Mouse (Mus musculus) layer of hippocampus, adult 2 months (tissue): Measurements from ENCODE around the gene Olfr281. TPM values are rescaled to one million over a fixed set of nuclear protein-coding genes. Genes with fewer than 3 reads are reported as not detected.

ENCODE experiments used
- DNase-seq, 2 experiments: peaks; one replicate each; pipeline ENCODE4 v3.0.0; 2022; ENCODE audit warnings: low spot score in 2 of 2
- H3K27ac ChIP-seq: fragments of 200-600 bp; 2 replicates; pipeline ENCODE4 v1.8.1; 2022
- H3K4me3 ChIP-seq: fragments of 200-600 bp; 2 replicates; pipeline ENCODE4 v1.8.1; 2022; ENCODE audit warnings: mild to moderate bottlenecking
- CTCF ChIP-seq: fragments of 200-600 bp; conservative IDR thresholded peaks from 2 replicates; pipeline ENCODE4 v1.8.1; 2022; ENCODE audit warnings: antibody characterized with exemption, mild to moderate bottlenecking, moderate library complexity
- total RNA-seq, 2 experiments: library from RNA; stranded (reverse); gene quantifications; 2 replicates each; pipeline ENCODE4 v1.2.3; 2021

Olfr281 gene
- total RNA-seq, 2 experiments from 2014 or later, result not detected

GRCm38 (mm10) chr15:98448521-98448920 is 3.9 kb upstream of the Olfr281 start:
- H3K4me3 ChIP-seq, result no peak overlapping the region
- no peak overlapping the region for H3K27ac ChIP-seq
- DNase-seq, result peak in 1 of 2 experiments; percentile 2
- TF ChIP-seq CTCF, result no peak

- Histone ChIP-seq H3K4me3 (no peak within 1 kb of the TSS), H3K27ac (no peak within 1 kb of the TSS)
- TF ChIP-seq CTCF, result no peak
- no peak for DNase-seq
These were observed 17.2 kb downstream of the Olfr281 start, which contains the start of gene OR5BS1P for GRCm38 (mm10) chr15:98469596-98469995. TSS of gene OR5BS1P (plus strand) at chr15:98469896.

- TF ChIP-seq CTCF, result no peak
- no peak for DNase-seq
- no peak overlapping the region for H3K4me3 ChIP-seq
- no peak overlapping the region for H3K27ac ChIP-seq
These were observed 19.2 kb downstream of the Olfr281 start for GRCm38 (mm10) chr15:98471539-98471938.

GRCm38 (mm10) chr15:98474958-98475357 is 22.6 kb downstream of the Olfr281 start:
- DNase-seq, result no peak
- TF ChIP-seq CTCF, result no peak
- no peak overlapping the region for H3K4me3 ChIP-seq
- no peak overlapping the region for H3K27ac ChIP-seq

- Histone ChIP-seq H3K4me3 (no peak overlapping the region), H3K27ac (no peak overlapping the region)
- peak in 1 of 2 experiments; percentile 36 for DNase-seq
- peak; percentile 77 for TF ChIP-seq CTCF
These were observed 23.0 kb downstream of the Olfr281 start for GRCm38 (mm10) chr15:98475382-98475781.

- no peak overlapping the region for H3K27ac ChIP-seq
- no peak for DNase-seq
These were observed 23.9 kb downstream of the Olfr281 start for GRCm38 (mm10) chr15:98476281-98476680.

GRCm38 (mm10) chr15:98479568-98480102 is 27.2 kb downstream of the Olfr281 start:
- no peak for DNase-seq
- TF ChIP-seq CTCF, result no peak
- no peak overlapping the region for H3K4me3 ChIP-seq
- H3K27ac ChIP-seq, result no peak overlapping the region

More at GRCm38 (mm10) chr15:98476281-98476680, 23.9 kb downstream of the Olfr281 start:
- no peak overlapping the region for H3K4me3 ChIP-seq
- no peak for TF ChIP-seq CTCF

- no peak for TF ChIP-seq CTCF
- no peak within 1 kb of the TSS for H3K27ac ChIP-seq
- DNase-seq, result no peak
- no peak within 1 kb of the TSS for H3K4me3 ChIP-seq
These were observed 30.3 kb downstream of the Olfr281 start, which contains the start of gene Lalba for GRCm38 (mm10) chr15:98482701-98483100. TSS of gene Lalba (minus strand) at chr15:98482721.

GRCm38 (mm10) chr15:98483907-98484886 is 31.8 kb downstream of the Olfr281 start:
- Histone ChIP-seq H3K4me3 (no peak overlapping the region), H3K27ac (peak overlapping the region; percentile 36; the same call in 1 of the 2 replicates)
- DNase-seq, result no peak
- TF ChIP-seq CTCF, result no peak

- DNase-seq, result no peak
- H3K4me3 ChIP-seq, result no peak overlapping the region
- no peak for TF ChIP-seq CTCF
- no peak overlapping the region for H3K27ac ChIP-seq
These were observed 34.1 kb downstream of the Olfr281 start for GRCm38 (mm10) chr15:98486433-98487021.

- Histone ChIP-seq H3K4me3 (no peak overlapping the region), H3K27ac (no peak overlapping the region)
- no peak for TF ChIP-seq CTCF
- DNase-seq, result no peak
These were observed 38.9 kb downstream of the Olfr281 start for GRCm38 (mm10) chr15:98491332-98491731.

- Histone ChIP-seq H3K27ac (no peak within 1 kb of the TSS), H3K4me3 (no peak within 1 kb of the TSS)
- DNase-seq, result no peak
- no peak for TF ChIP-seq CTCF
These were observed 39.7 kb downstream of the Olfr281 start, which contains the start of gene Olfr279 for GRCm38 (mm10) chr15:98492102-98492501. TSS of gene Olfr279 (plus strand) at chr15:98492402.

- TF ChIP-seq CTCF, result no peak
- H3K27ac ChIP-seq, result no peak overlapping the region
- H3K4me3 ChIP-seq, result no peak overlapping the region
- DNase-seq, result no peak
These were observed 45.2 kb downstream of the Olfr281 start for GRCm38 (mm10) chr15:98497631-98498030.
